Mouse (Mus musculus) left cerebral cortex, postnatal 4 days (tissue): ENCODE measurements at regions not wholly inside any gene's neighbourhood (a gene's known extent, or its start where the extent isn't known, plus 50 kb on each side); places are given as distances from the start of the nearest gene placed in this dataset.

Source experiments
- DNase-seq: peaks from one replicate; pipeline ENCODE4 v3.0.0-alpha.2; 2022
- intact Hi-C: fragments of 180-260 bp; cut with DNase I; formaldehyde crosslinking; loops from one replicate; pipeline ENCODE4 v1.15.1; 2025

GRCm38 (mm10) chr1:27169278-27169677, 482.0 kb upstream of the 4931408C20Rik start:
- intact Hi-C loops = no loop called here
- DNase-seq = peak; percentile 55
